Mouse (Mus musculus): ENCODE data around the gene Idh2. TPM values are rescaled to one million over a fixed set of nuclear protein-coding genes. Genes with fewer than 3 reads are reported as not detected.

The Idh2 gene
- polyA plus RNA-seq, 1 experiment = 3.8 TPM

GRCm38 (mm10) chr7:80091866-80092210 lies 23.4 kb downstream of the Idh2 start:
- TF ChIP-seq GATA1 (IDR thresholded peaks at IDR 0.05; ENCODE audit: low read length) (no peak), TAL1 (IDR thresholded peaks at IDR 0.05; ENCODE audit: low read length) (no peak)
- H3K4me3 ChIP-seq (replicated peaks) = no peak overlapping the region
- no peaks in the 10 kb centered on the region for H3K4me1 ChIP-seq (ENCODE audit: control insufficient read depth)
- no peaks in the 10 kb centered on the region for H3K9me3 ChIP-seq (ENCODE audit: control insufficient read depth, low read length)
- peaks cover 54% of the 10 kb centered on the region for H3K36me3 ChIP-seq (ENCODE audit: control insufficient read depth)
- H3K27me3 ChIP-seq (ENCODE audit: control insufficient read depth) = no peaks in the 10 kb centered on the region

- no peak overlapping the region for H3K4me3 ChIP-seq (replicated peaks)
- no peaks in the 10 kb centered on the region for H3K27me3 ChIP-seq (ENCODE audit: control insufficient read depth)
- no peaks in the 10 kb centered on the region for H3K9me3 ChIP-seq (ENCODE audit: control insufficient read depth, low read length)
- peaks cover 52% of the 10 kb centered on the region for H3K36me3 ChIP-seq (ENCODE audit: control insufficient read depth)
- TF ChIP-seq GATA1 (IDR thresholded peaks at IDR 0.05; ENCODE audit: low read length) = no peak
- no peak for TF ChIP-seq TAL1 (IDR thresholded peaks at IDR 0.05; ENCODE audit: low read length)
- no peaks in the 10 kb centered on the region for H3K4me1 ChIP-seq (ENCODE audit: control insufficient read depth)
These were observed 24.0 kb downstream of the Idh2 start for GRCm38 (mm10) chr7:80091004-80091865.

- no peaks in the 10 kb centered on the region for H3K4me1 ChIP-seq (ENCODE audit: control insufficient read depth)
- no peaks in the 10 kb centered on the region for H3K27me3 ChIP-seq (ENCODE audit: control insufficient read depth)
- peaks cover 50% of the 10 kb centered on the region for H3K36me3 ChIP-seq (ENCODE audit: control insufficient read depth)
- H3K4me3 ChIP-seq (replicated peaks) = no peak overlapping the region
- H3K9me3 ChIP-seq (ENCODE audit: control insufficient read depth, low read length) = no peaks in the 10 kb centered on the region
- TF ChIP-seq TAL1 (IDR thresholded peaks at IDR 0.05; ENCODE audit: low read length) (no peak), GATA1 (IDR thresholded peaks at IDR 0.05; ENCODE audit: low read length) (no peak)
These were observed 24.8 kb downstream of the Idh2 start for GRCm38 (mm10) chr7:80090191-80091003.

GRCm38 (mm10) chr7:80088191-80088590 lies 27.0 kb downstream of the Idh2 start:
- H3K4me1 ChIP-seq (ENCODE audit: control insufficient read depth) = no peaks in the 10 kb centered on the region
- peaks cover 34% of the 10 kb centered on the region for H3K36me3 ChIP-seq (ENCODE audit: control insufficient read depth)
- H3K4me3 ChIP-seq (replicated peaks) = no peak overlapping the region
- TF ChIP-seq GATA1 (IDR thresholded peaks at IDR 0.05; ENCODE audit: low read length) (no peak), TAL1 (IDR thresholded peaks at IDR 0.05; ENCODE audit: low read length) (no peak)
- H3K9me3 ChIP-seq (ENCODE audit: control insufficient read depth, low read length) = no peaks in the 10 kb centered on the region
- H3K27me3 ChIP-seq (ENCODE audit: control insufficient read depth) = no peaks in the 10 kb centered on the region

- peaks cover 33% of the 10 kb centered on the region for H3K36me3 ChIP-seq (ENCODE audit: control insufficient read depth)
These were observed 29.0 kb downstream of the Idh2 start for GRCm38 (mm10) chr7:80085970-80086715.

GRCm38 (mm10) chr7:80084484-80084931 lies 30.7 kb downstream of the Idh2 start:
- no peaks in the 10 kb centered on the region for H3K4me1 ChIP-seq (ENCODE audit: control insufficient read depth)
- peaks cover 21% of the 10 kb centered on the region for H3K36me3 ChIP-seq (ENCODE audit: control insufficient read depth)
- no peak; the same call in 2 of the 3 replicates for TF ChIP-seq TAL1 (IDR thresholded peaks at IDR 0.05; ENCODE audit: low read length)
- no peak for TF ChIP-seq GATA1 (IDR thresholded peaks at IDR 0.05; ENCODE audit: low read length)
- H3K9me3 ChIP-seq (ENCODE audit: control insufficient read depth, low read length) = no peaks in the 10 kb centered on the region
- no peak overlapping the region for H3K4me3 ChIP-seq (replicated peaks)
- H3K27me3 ChIP-seq (ENCODE audit: control insufficient read depth) = no peaks in the 10 kb centered on the region

More at GRCm38 (mm10) chr7:80085970-80086715, 29.0 kb downstream of the Idh2 start:
- H3K9me3 ChIP-seq (ENCODE audit: control insufficient read depth, low read length) = no peaks in the 10 kb centered on the region
- TF ChIP-seq TAL1 (IDR thresholded peaks at IDR 0.05; ENCODE audit: low read length) (no peak), GATA1 (IDR thresholded peaks at IDR 0.05; ENCODE audit: low read length) (no peak)
- no peak overlapping the region for H3K4me3 ChIP-seq (replicated peaks)
- no peaks in the 10 kb centered on the region for H3K27me3 ChIP-seq (ENCODE audit: control insufficient read depth)
- H3K4me1 ChIP-seq (ENCODE audit: control insufficient read depth) = no peaks in the 10 kb centered on the region

GRCm38 (mm10) chr7:80081586-80082554 lies 33.3 kb downstream of the Idh2 start:
- H3K27me3 ChIP-seq (ENCODE audit: control insufficient read depth) = no peaks in the 10 kb centered on the region
- TF ChIP-seq TAL1 (IDR thresholded peaks at IDR 0.05; ENCODE audit: low read length) = no peak
- TF ChIP-seq GATA1 (IDR thresholded peaks at IDR 0.05; ENCODE audit: low read length) = no peak
- H3K36me3 ChIP-seq (ENCODE audit: control insufficient read depth) = peaks cover 21% of the 10 kb centered on the region
- peaks cover 16% of the 10 kb centered on the region for H3K4me1 ChIP-seq (ENCODE audit: control insufficient read depth)
- H3K9me3 ChIP-seq (ENCODE audit: control insufficient read depth, low read length) = no peaks in the 10 kb centered on the region
- H3K4me3 ChIP-seq (replicated peaks) = no peak overlapping the region

- no peak for TF ChIP-seq TAL1 (IDR thresholded peaks at IDR 0.05; ENCODE audit: low read length)
- TF ChIP-seq GATA1 (IDR thresholded peaks at IDR 0.05; ENCODE audit: low read length) = no peak
- Histone ChIP-seq H3K4me1 (ENCODE audit: control insufficient read depth) (peaks cover 41% of the 10 kb centered on the region), H3K9me3 (ENCODE audit: control insufficient read depth, low read length) (no peaks in the 10 kb centered on the region), H3K4me3 (replicated peaks) (no peak overlapping the region), H3K27me3 (ENCODE audit: control insufficient read depth) (no peaks in the 10 kb centered on the region), H3K36me3 (ENCODE audit: control insufficient read depth) (peaks cover 12% of the 10 kb centered on the region)
These were observed 36.3 kb downstream of the Idh2 start for GRCm38 (mm10) chr7:80078792-80079301.
